14 mouse cellular contexts compared by ENCODE assay signal in genomic region chr14:27070758-27071157, GRCm38 (mm10). TPM values are rescaled to one million over a fixed set of nuclear protein-coding genes. Genes with fewer than 3 reads are reported as not detected.
A peak's percentile ranks its signal among the peaks of the same experiment; 100 is the strongest.
DNase-seq lines count a peak whose midpoint lies in the region; ATAC-seq and TF ChIP-seq lines count a peak whose summit lies in the region.
"Had no signal": no experiment of that assay in that cellular context is flagged by ENCODE, and none has a peak within 500 bp of the region (broad histone marks: within the 10 kb centered on the region; RNA-seq: fewer than 3 reads in every experiment).

No protein-coding gene starts in this region.

- no peaks in the 10 kb centered on the region for H3K36me3 ChIP-seq in heart, embryonic 10.5 days
- no peaks in the 10 kb centered on the region; the same call in 1 of the 2 replicates for H3K36me3 ChIP-seq in ES-E14 (ENCODE audit: control insufficient read depth, insufficient read depth, low read length, poor library complexity, severe bottlenecking)
- H3K36me3 ChIP-seq in limb, embryonic 11.5 days (ENCODE audit: control insufficient read depth, insufficient read depth, low read length): no peaks in the 10 kb centered on the region

- H3K9me3 ChIP-seq in heart, embryonic 10.5 days: no peaks in the 10 kb centered on the region
- no peaks in the 10 kb centered on the region for H3K9me3 ChIP-seq in ES-E14 (ENCODE audit: control insufficient read depth, insufficient read depth, low read depth, low read length)
- H3K9me3 ChIP-seq in limb, embryonic 11.5 days (ENCODE audit: control insufficient read depth, low read length): no peaks in the 10 kb centered on the region

- H3K27me3 ChIP-seq in heart, embryonic 10.5 days (ENCODE audit: insufficient read depth, poor library complexity, severe bottlenecking): no peaks in the 10 kb centered on the region
- no peaks in the 10 kb centered on the region for H3K27me3 ChIP-seq in limb, embryonic 11.5 days (ENCODE audit: control insufficient read depth, insufficient read depth, low read length)
- H3K27me3 ChIP-seq: Patski had no signal

- no peak for DNase-seq in heart, embryonic 10.5 days (ENCODE audit: low spot score)
- no peak for DNase-seq in heart, adult 11 months
- DNase-seq in ES-E14 (ENCODE audit: low read depth, low spot score): no peak
- DNase-seq in kidney, adult 18-20 months: peak; percentile 48
- DNase-seq in limb, embryonic 11.5 days (ENCODE audit: low spot score): peak; percentile 75
- DNase-seq in B cell, adult 2 months: no peak
- DNase-seq in left cerebral cortex, adult 8-10 months (ENCODE audit: low spot score in 2 of 2): no peak
- DNase-seq in right cerebral cortex, adult 2 months (ENCODE audit: low spot score in 2 of 2): no peak
- DNase-seq: cerebellum, postnatal 36 days; liver; lung, postnatal 10 days; retina, postnatal 1 day had no signal

- ATAC-seq in limb, embryonic 11.5 days (ENCODE audit: insufficient number of reproducible peaks, low FRiP score, low TSS enrichment, low read depth): 0 out of 2 replicates have a peak, but pooled peaks have one; percentile 14
- ATAC-seq: forebrain, embryonic 16.5 days had no signal

- in situ Hi-C loops in ES-E14 (cut with MboI; ENCODE audit: low sequenced_read_pairs in 2 of 2, unreplicated experiment in 2 of 2): no loop called here

- 0 out of 2 replicates have a peak overlapping the region, but pooled peaks have one; percentile 14 for H3K9ac ChIP-seq in ES-E14 (ENCODE audit: insufficient read depth, low read depth, low read length, poor library complexity, severe bottlenecking)
- H3K9ac ChIP-seq in limb, embryonic 11.5 days (ENCODE audit: low read length): no peak overlapping the region

- H3K27ac ChIP-seq in heart, embryonic 10.5 days: peak overlapping the region; percentile 70
- peak overlapping the region; percentile 58; the same call in 1 of the 2 replicates for H3K27ac ChIP-seq in ES-E14 (ENCODE audit: insufficient read depth, low read depth, low read length, poor library complexity, severe bottlenecking)
- peak overlapping the region; percentile 88 for H3K27ac ChIP-seq in limb, embryonic 11.5 days (replicated peaks; ENCODE audit: low read depth, low read length)

- peak overlapping the region; percentile 26; the same call in 1 of the 2 replicates for H3K4me2 ChIP-seq in limb, embryonic 11.5 days (ENCODE audit: low read depth, severe bottlenecking)

- 24% methylated on average over 9 of the region's 9 CpGs for WGBS in heart, embryonic 10.5 days
- under 1% methylated on average over 9 of the region's 9 CpGs for WGBS in limb, embryonic 11.5 days

- H3K4me3 ChIP-seq in heart, embryonic 10.5 days: no peak overlapping the region
- peak overlapping the region in 1 of 2 experiments; percentile 31; a peak in 1 of 4 replicates for H3K4me3 ChIP-seq in ES-E14 (ENCODE audit: insufficient read depth in 1 of 2, low read depth in 1 of 2, low read length in 2 of 2, poor library complexity in 1 of 2, severe bottlenecking in 1 of 2)
- no peak overlapping the region for H3K4me3 ChIP-seq in limb, embryonic 11.5 days (ENCODE audit: low read depth, low read length)

- H3K4me1 ChIP-seq in heart, embryonic 10.5 days: peaks cover 97% of the 10 kb centered on the region
- peaks cover 18 to 45% of the 10 kb centered on the region in 2 experiments for H3K4me1 ChIP-seq in ES-E14 (ENCODE audit: control insufficient read depth in 2 of 2, insufficient read depth in 2 of 2, low read length in 2 of 2, poor library complexity in 1 of 2)
- peaks cover 89% of the 10 kb centered on the region for H3K4me1 ChIP-seq in limb, embryonic 11.5 days (ENCODE audit: control insufficient read depth, insufficient read depth, low read length)

TF ChIP-seq in ES-E14, 5 proteins besides CTCF, POLR2A, EP300 and RAD21:
- TF ChIP-seq ZNF384 (IDR thresholded peaks at IDR 0.05; ENCODE audit: low read depth, low read length) (no peak), MAFK (IDR thresholded peaks at IDR 0.05; ENCODE audit: insufficient read depth, low read depth, low read length) (no peak), HCFC1 (IDR thresholded peaks at IDR 0.05; ENCODE audit: borderline replicate concordance, insufficient read depth, low read length) (no peak), CHD2 (IDR thresholded peaks at IDR 0.05; ENCODE audit: low read depth, low read length) (no peak), ZC3H11A (IDR thresholded peaks at IDR 0.05; ENCODE audit: borderline replicate concordance, low read depth, low read length) (no peak)
TF ChIP-seq in ES-E14: peak in this region for 0.

RNA-seq across cellular contexts. Expression of gene Il17rd, which starts 32.0 kb away (rescaled TPM):
- polyA plus RNA-seq in heart, embryonic 10.5 days (2016; fragmentation: Nextera tagmentation; extraction: Ambion mirVana): 2.6 and 3.0 TPM in 2 replicates
- total RNA-seq in ES-E14 (2012; rRNA removed): 28.2 and 43.6 TPM in 2 replicates
- polyA plus RNA-seq in limb, embryonic 11.5 days (2014; fragmentation: Nextera tagmentation; extraction: Ambion mirVana): 11.3 and 12.3 TPM in 2 replicates
- total RNA-seq in left cerebral cortex, adult 8-10 months (2022): 1 to 10 TPM; 2.3 to 3.0 (median 2.5) TPM

RNA-seq across cellular contexts. Expression of gene Arhgef3, which starts 43.9 kb away (rescaled TPM):
- polyA plus RNA-seq in heart, embryonic 10.5 days (2016; fragmentation: Nextera tagmentation; extraction: Ambion mirVana): 8.6 and 13.0 TPM in 2 replicates
- total RNA-seq in ES-E14 (2012; rRNA removed): 7.5 and 7.6 TPM in 2 replicates
- 17.8 and 18.7 TPM in 2 replicates for polyA plus RNA-seq in limb, embryonic 11.5 days (2014; fragmentation: Nextera tagmentation; extraction: Ambion mirVana)
- total RNA-seq in left cerebral cortex, adult 8-10 months (2022): 10 to 100 TPM; 61.6 to 75.8 (median 72.8) TPM

Comparison
In these comparisons a context has a peak if more than half of its experiments do, and no peak if none do; other contexts are left out.
1. DNase-seq: peak in kidney, adult 18-20 months (single experiment) and limb, embryonic 11.5 days (single experiment); none in heart, embryonic 10.5 days (single experiment), heart, adult 11 months (single experiment), ES-E14 (single experiment), B cell, adult 2 months (0 of 2), left cerebral cortex, adult 8-10 months (0 of 2) and right cerebral cortex, adult 2 months (0 of 2).
2. Peak in every context shown above with its lines, with median percentiles within 50 percentile points of each other: H3K27ac ChIP-seq.